Mouse (Mus musculus) liver, adult 2 months (tissue): Measurements from ENCODE around the gene Atrn. TPM values are rescaled to one million over a fixed set of nuclear protein-coding genes. Genes with fewer than 3 reads are reported as not detected.
A peak's percentile ranks its signal among the peaks of the same experiment; 100 is the strongest.

Source experiments
- DNase-seq: peaks from one replicate; pipeline ENCODE4 v3.0.0-alpha.2; 2011; ENCODE audit warnings: low read depth, low spot score; ENCODE audit errors: extremely low read depth
- H3K27ac ChIP-seq: fragments of 200-500 bp; replicated peaks from 2 replicates; pipeline ENCODE4 v1.5.1; 2012; ENCODE audit warnings: low read depth, mild to moderate bottlenecking, control low read depth, inconsistent platforms, low read length; ENCODE audit not compliant: insufficient read depth
- H3K27me3 ChIP-seq: fragments of 200-500 bp; 2 replicates; pipeline ENCODE4 v1.6.1; 2012; ENCODE audit warnings: mild to moderate bottlenecking, moderate library complexity, low read length, inconsistent platforms; ENCODE audit not compliant: control insufficient read depth, insufficient read depth
- H3K36me3 ChIP-seq: fragments of 200-500 bp; 2 replicates; pipeline ENCODE4 v1.6.1; 2012; ENCODE audit warnings: low read length, inconsistent platforms; ENCODE audit not compliant: control insufficient read depth, insufficient read depth
- H3K4me1 ChIP-seq: fragments of 200-500 bp; 2 replicates; pipeline ENCODE4 v1.6.1; 2011; ENCODE audit warnings: low read length; ENCODE audit not compliant: control insufficient read depth, insufficient read depth
- H3K4me3 ChIP-seq: fragments of 200-500 bp; 2 replicates; pipeline ENCODE4 v1.5.1; 2011; ENCODE audit warnings: low read depth, mild to moderate bottlenecking, control low read depth, low read length, moderate library complexity; ENCODE audit not compliant: insufficient read depth
- H3K79me2 ChIP-seq: fragments of 200-500 bp; 2 replicates; pipeline ENCODE4 v1.6.1; 2012; ENCODE audit warnings: inconsistent platforms, mild to moderate bottlenecking, low read length, moderate library complexity; ENCODE audit not compliant: control insufficient read depth, insufficient read depth
- H3K9ac ChIP-seq: fragments of 200-500 bp; 2 replicates; pipeline ENCODE4 v1.6.1; 2012; ENCODE audit warnings: low read depth, mild to moderate bottlenecking, control low read depth, inconsistent platforms, low read length
- CTCF ChIP-seq: fragments of 200-500 bp; IDR thresholded peaks from 2 replicates; pipeline ENCODE4 v1.5.1; 2011; ENCODE audit warnings: low read depth, low read length, control low read depth
- POLR2A ChIP-seq: fragments of 200-500 bp; IDR thresholded peaks from 2 replicates; pipeline ENCODE4 v1.6.1; 2011; ENCODE audit warnings: low read length, control low read depth; ENCODE audit not compliant: insufficient read depth; ENCODE audit errors: extremely low read depth
- WGBS: fragments of 180-500 bp; shearing (Covaris S2); methylation state at CpG from one replicate; pipeline ENCODE4 v1.1.7; 2018; 5-methylcytosine and 5-hydroxymethylcytosine counted together
- polyA plus RNA-seq: library from polyadenylated mRNA; depleted of rRNA; stranded (reverse); fragments of >200 nt; gene quantifications from 2 replicates; pipeline ENCODE4 v1.2.3, GENCODE M21; 2012
- total RNA-seq: library from RNA; depleted of rRNA; stranded (reverse); fragments of >200 nt; gene quantifications from 2 replicates; pipeline ENCODE4 v1.2.3, GENCODE M21; 2014

The Atrn gene
- total and polyA plus RNA-seq, 2 experiments = 16.6 to 27.2 TPM

GRCm38 (mm10) chr2:131037226-131037990, 131.1 kb downstream of the Atrn start:
- no peak for DNase-seq
- Histone ChIP-seq H3K9ac (no peak overlapping the region), H3K79me2 (no peaks in the 10 kb centered on the region), H3K36me3 (no peaks in the 10 kb centered on the region), H3K4me3 (no peak overlapping the region), H3K27ac (no peak overlapping the region), H3K27me3 (peaks cover 11% of the 10 kb centered on the region), H3K4me1 (peaks cover 3% of the 10 kb centered on the region; the same call in 1 of the 2 replicates)
- WGBS = 55% methylated on average over 17 of the region's 17 CpGs
- TF ChIP-seq CTCF (no peak), POLR2A (no peak)

- peaks cover 3% of the 10 kb centered on the region; the same call in 1 of the 2 replicates for H3K4me1 ChIP-seq
- H3K9ac ChIP-seq = no peak overlapping the region
- H3K4me3 ChIP-seq = no peak overlapping the region
- no peak for TF ChIP-seq POLR2A
- no peak for TF ChIP-seq CTCF
- no peaks in the 10 kb centered on the region for H3K79me2 ChIP-seq
- H3K36me3 ChIP-seq = no peaks in the 10 kb centered on the region
- H3K27me3 ChIP-seq = peaks cover 11% of the 10 kb centered on the region
- H3K27ac ChIP-seq = no peak overlapping the region
- no peak for DNase-seq
- 95% methylated on average over 6 of the region's 6 CpGs for WGBS
These were observed 131.9 kb downstream of the Atrn start for GRCm38 (mm10) chr2:131038197-131038596.

- Histone ChIP-seq H3K79me2 (no peaks in the 10 kb centered on the region), H3K4me1 (peaks cover 3% of the 10 kb centered on the region; the same call in 1 of the 2 replicates), H3K9ac (no peak overlapping the region), H3K27me3 (peaks cover 11% of the 10 kb centered on the region), H3K36me3 (no peaks in the 10 kb centered on the region), H3K27ac (no peak overlapping the region), H3K4me3 (no peak overlapping the region)
- 90% methylated on average over 5 of the region's 5 CpGs for WGBS
- no peak for DNase-seq
- TF ChIP-seq POLR2A = no peak
- no peak for TF ChIP-seq CTCF
These were observed 132.4 kb downstream of the Atrn start for GRCm38 (mm10) chr2:131038675-131039074.

GRCm38 (mm10) chr2:131040854-131041825, 134.8 kb downstream of the Atrn start:
- Histone ChIP-seq H3K9ac (peak overlapping the region; percentile 30; the same call in 1 of the 2 replicates), H3K27me3 (peaks cover 11% of the 10 kb centered on the region), H3K4me1 (peaks cover 3% of the 10 kb centered on the region; the same call in 1 of the 2 replicates), H3K27ac (no peak overlapping the region), H3K79me2 (no peaks in the 10 kb centered on the region), H3K4me3 (peak overlapping the region; percentile 8; the same call in 1 of the 2 replicates), H3K36me3 (no peaks in the 10 kb centered on the region)
- TF ChIP-seq CTCF = no peak
- no peak for TF ChIP-seq POLR2A
- WGBS = 5% methylated on average over 111 of the region's 115 CpGs
- DNase-seq = no peak

GRCm38 (mm10) chr2:131042988-131043387, 136.7 kb downstream of the Atrn start, which contains the start of gene Gfra4:
TSS of gene Gfra4 (minus strand) at chr2:131043088.
- no peak for DNase-seq
- peaks cover 3% of the 10 kb centered on the region; the same call in 1 of the 2 replicates for H3K4me1 ChIP-seq
- no peaks in the 10 kb centered on the region for H3K79me2 ChIP-seq
- 73% methylated on average over 2 of the region's 2 CpGs for WGBS
- H3K4me3 ChIP-seq = no peak within 1 kb of the TSS
- TF ChIP-seq POLR2A (no peak), CTCF (no peak)
- no peak within 1 kb of the TSS for H3K27ac ChIP-seq
- H3K9ac ChIP-seq = no peak within 1 kb of the TSS
- no peaks in the 10 kb centered on the region for H3K36me3 ChIP-seq
- peaks cover 11% of the 10 kb centered on the region for H3K27me3 ChIP-seq
